Mouse (Mus musculus) stomach, postnatal 0 days (tissue): Measurements from ENCODE around the gene Wdr35. TPM values are rescaled to one million over a fixed set of nuclear protein-coding genes. Genes with fewer than 3 reads are reported as not detected.

ENCODE experiments used
- ATAC-seq: fragments of 200-750 bp; cut with Nextera tagmentation; 2 replicates; pipeline ENCODE4 v1.8.0; 2017; ENCODE audit not compliant: low FRiP score, low TSS enrichment
- DNase-seq: peaks from one replicate; pipeline ENCODE4 v3.0.0-alpha.2; 2016; ENCODE audit warnings: low spot score
- H3K27ac ChIP-seq: fragments of 300-500 bp; sonication (generic); replicated peaks from 2 replicates; pipeline ENCODE4 v1.5.1; 2014; ENCODE audit warnings: mild to moderate bottlenecking, control low read depth
- H3K27me3 ChIP-seq: fragments of 300-500 bp; sonication (generic); 2 replicates; pipeline ENCODE4 v1.6.1; 2014; ENCODE audit warnings: low read length; ENCODE audit not compliant: control insufficient read depth, insufficient read depth
- H3K36me3 ChIP-seq: fragments of 300-500 bp; sonication (generic); 2 replicates; pipeline ENCODE4 v1.6.1; 2014; ENCODE audit warnings: low read length, mixed read lengths; ENCODE audit not compliant: control insufficient read depth, insufficient read depth
- H3K4me1 ChIP-seq: fragments of 300-500 bp; sonication (generic); replicated peaks from 2 replicates; pipeline ENCODE4 v1.6.1; 2014; ENCODE audit warnings: antibody characterized with exemption; ENCODE audit not compliant: control insufficient read depth, insufficient read depth
- H3K4me2 ChIP-seq: fragments of 300-500 bp; sonication (generic); replicated peaks from 2 replicates; pipeline ENCODE4 v1.6.1; 2014; ENCODE audit warnings: low read depth, mild to moderate bottlenecking, control low read depth, moderate library complexity
- H3K4me3 ChIP-seq: fragments of 300-500 bp; sonication (generic); 2 replicates; pipeline ENCODE4 v1.5.1; 2014; ENCODE audit warnings: low read depth, low read length, control low read depth
- H3K9ac ChIP-seq: fragments of 300-500 bp; sonication (generic); 2 replicates; pipeline ENCODE4 v1.6.1; 2014; ENCODE audit warnings: mild to moderate bottlenecking, low read length, control low read depth, mixed read lengths
- H3K9me3 ChIP-seq: fragments of 300-500 bp; sonication (generic); 2 replicates; pipeline ENCODE4 v1.6.1; 2016; ENCODE audit warnings: low read length; ENCODE audit not compliant: control insufficient read depth
- CTCF ChIP-seq: IDR thresholded peaks from 2 replicates; pipeline ENCODE4 v1.5.1; 2016; ENCODE audit warnings: antibody characterized with exemption, low read depth, mild to moderate bottlenecking, moderate library complexity
- EP300 ChIP-seq: optimal IDR thresholded peaks from 2 replicates; pipeline ENCODE3; 2016; ENCODE audit warnings: antibody characterized with exemption
- WGBS: fragments of 180-500 bp; shearing (Covaris S2); extraction: QIAGEN DNeasy Blood & Tissue Kit; methylation state at CpG from one replicate; pipeline ENCODE4 v1.1.7; 2014; 5-methylcytosine and 5-hydroxymethylcytosine counted together
- polyA plus RNA-seq: library from polyadenylated mRNA; unstranded; fragments of >200 nt; fragmentation: Nextera tagmentation; extraction: Ambion mirVana; gene quantifications from 2 replicates; pipeline ENCODE4 v1.2.1, GENCODE M21; 2015

The Wdr35 gene
- polyA plus RNA-seq, 1 experiment from 2014 or later, result 4.8 TPM

DNA sequence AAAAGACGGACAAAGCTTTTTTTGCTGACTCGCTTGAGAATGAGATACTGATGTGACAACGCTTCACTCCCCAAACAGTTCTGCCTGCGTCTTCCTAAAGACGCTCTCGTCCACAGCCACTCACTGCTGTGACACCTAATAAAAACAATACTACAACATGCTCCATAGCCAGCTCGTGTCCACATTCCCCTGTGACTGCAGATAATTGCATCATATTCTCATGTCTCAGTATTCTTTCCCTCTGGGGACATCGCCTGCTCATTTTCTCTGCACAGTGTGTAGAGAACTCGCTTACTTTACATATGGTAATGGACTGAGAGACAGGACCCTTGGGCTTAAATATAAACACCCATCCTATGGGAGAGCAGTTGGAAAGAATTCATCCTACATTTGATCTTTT, 62.7 kb downstream of the Wdr35 start:
- Histone ChIP-seq H3K27me3 (no peaks in the 10 kb centered on the region), H3K27ac (no peak overlapping the region), H3K36me3 (no peaks in the 10 kb centered on the region), H3K4me3 (no peak overlapping the region), H3K4me2 (no peak overlapping the region), H3K9me3 (no peaks in the 10 kb centered on the region), H3K4me1 (no peaks in the 10 kb centered on the region), H3K9ac (no peak overlapping the region)
- 83% methylated on average over 9 of the region's 9 CpGs for WGBS
- no peak for TF ChIP-seq EP300
- no peak for TF ChIP-seq CTCF
- no peak for ATAC-seq
- DNase-seq, result no peak

DNA sequence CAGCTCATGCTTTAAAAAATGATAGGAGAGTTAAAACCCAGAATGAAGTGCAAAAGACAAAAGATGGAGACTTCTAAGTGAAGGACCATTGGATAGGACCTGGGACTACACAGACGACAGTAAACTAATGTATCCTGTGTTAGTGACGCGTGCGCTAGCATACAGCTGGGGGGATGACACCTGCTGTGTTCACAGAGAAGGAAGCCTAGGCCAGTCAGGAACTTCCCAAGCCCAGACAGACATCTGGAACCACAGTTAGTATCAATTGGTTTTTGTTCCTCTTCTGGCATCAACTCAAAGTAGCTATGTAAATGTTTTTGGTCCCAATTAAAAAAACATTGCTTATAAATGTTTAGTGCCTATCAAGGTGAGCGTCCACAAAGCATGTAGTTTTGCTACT, 66.5 kb downstream of the Wdr35 start:
- no peaks in the 10 kb centered on the region for H3K4me1 ChIP-seq
- H3K4me2 ChIP-seq, result no peak overlapping the region
- H3K27me3 ChIP-seq, result no peaks in the 10 kb centered on the region
- ATAC-seq (no peak), DNase-seq (no peak)
- H3K27ac ChIP-seq, result no peak overlapping the region
- WGBS, result 83% methylated on average over 5 of the region's 5 CpGs
- TF ChIP-seq EP300 (no peak), CTCF (no peak)
- H3K4me3 ChIP-seq, result no peak overlapping the region
- no peak overlapping the region for H3K9ac ChIP-seq
- H3K36me3 ChIP-seq, result no peaks in the 10 kb centered on the region
- H3K9me3 ChIP-seq, result no peaks in the 10 kb centered on the region

DNA sequence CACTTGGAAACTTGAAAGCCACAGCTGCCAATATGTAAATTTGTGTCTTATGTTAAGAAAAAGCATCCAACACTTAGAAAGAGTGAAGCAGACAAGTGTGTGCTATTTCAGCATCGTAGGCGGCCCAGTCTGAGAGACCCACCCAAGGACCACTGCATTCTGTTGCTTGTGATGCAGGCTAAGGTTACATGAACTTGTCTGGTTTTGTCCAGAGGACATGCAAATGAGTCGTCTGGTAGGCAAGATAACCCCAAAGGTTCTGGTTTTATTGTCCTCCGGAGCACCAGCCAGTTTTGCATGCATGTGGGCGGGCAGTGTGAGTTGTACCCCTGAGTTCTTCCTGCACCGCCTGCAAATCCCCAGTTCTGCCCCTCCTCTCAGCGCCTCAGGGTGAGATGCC, 67.0 kb downstream of the Wdr35 start:
- WGBS, result 77% methylated on average over 7 of the region's 7 CpGs

DNA sequence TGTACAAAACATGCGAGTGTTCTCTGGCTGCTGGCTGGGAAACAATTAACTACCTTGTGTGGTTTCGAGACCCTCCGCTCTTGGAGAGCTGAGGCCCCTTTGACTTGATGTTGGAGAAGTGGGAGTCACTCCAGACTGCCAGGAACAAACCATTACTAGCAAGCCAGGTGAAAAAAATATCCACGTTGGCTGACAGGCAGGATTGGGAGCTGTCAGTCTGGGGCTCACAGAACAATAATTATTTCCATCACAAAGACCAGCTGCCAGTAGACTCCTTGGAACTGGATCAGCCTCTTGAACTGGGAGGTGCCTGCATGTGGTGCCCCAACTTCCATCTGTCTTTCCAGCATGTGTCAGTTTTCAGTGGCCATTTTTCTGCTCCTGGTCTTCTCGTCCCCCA, 68.6 kb downstream of the Wdr35 start:
- no peak overlapping the region for H3K9ac ChIP-seq
- no peaks in the 10 kb centered on the region for H3K27me3 ChIP-seq
- no peak overlapping the region for H3K4me3 ChIP-seq
- H3K4me2 ChIP-seq, result no peak overlapping the region
- H3K9me3 ChIP-seq, result no peaks in the 10 kb centered on the region
- DNase-seq (no peak), ATAC-seq (no peak)
- no peak overlapping the region for H3K27ac ChIP-seq
- H3K36me3 ChIP-seq, result no peaks in the 10 kb centered on the region
- WGBS, result 82% methylated on average over 5 of the region's 5 CpGs
- H3K4me1 ChIP-seq, result no peaks in the 10 kb centered on the region
- TF ChIP-seq CTCF (no peak), EP300 (no peak)

More for the DNA sequence above, 67.0 kb downstream of the Wdr35 start:
- Histone ChIP-seq H3K27ac (no peak overlapping the region), H3K36me3 (no peaks in the 10 kb centered on the region), H3K4me3 (no peak overlapping the region), H3K27me3 (no peaks in the 10 kb centered on the region), H3K9ac (no peak overlapping the region), H3K4me2 (no peak overlapping the region), H3K4me1 (no peaks in the 10 kb centered on the region), H3K9me3 (no peaks in the 10 kb centered on the region)
- ATAC-seq (no peak), DNase-seq (no peak)
- TF ChIP-seq EP300 (no peak), CTCF (no peak)

DNA sequence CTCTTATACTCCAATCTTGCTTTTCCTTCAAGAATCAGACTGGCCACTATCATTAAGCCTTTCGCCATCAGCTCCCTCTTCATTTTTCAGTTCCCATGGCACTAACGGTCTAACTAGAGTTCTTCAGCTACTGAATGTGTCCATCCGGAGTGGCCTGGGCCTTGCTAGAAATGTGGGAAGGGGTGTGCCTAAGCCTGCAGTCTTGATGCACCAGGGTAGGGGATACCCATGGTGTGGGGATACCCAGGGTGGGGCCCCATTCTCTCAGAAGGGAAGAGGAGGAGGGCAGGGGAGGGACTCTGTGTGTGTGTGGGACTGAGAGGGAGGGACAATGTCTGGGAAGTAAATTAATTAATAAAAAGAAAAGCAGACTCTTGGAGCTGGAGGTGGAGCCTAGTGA, 69.1 kb downstream of the Wdr35 start:
- Histone ChIP-seq H3K36me3 (no peaks in the 10 kb centered on the region), H3K27me3 (no peaks in the 10 kb centered on the region), H3K4me1 (no peaks in the 10 kb centered on the region), H3K9ac (no peak overlapping the region), H3K4me3 (no peak overlapping the region), H3K4me2 (no peak overlapping the region), H3K27ac (no peak overlapping the region), H3K9me3 (no peaks in the 10 kb centered on the region)
- ATAC-seq (no peak), DNase-seq (no peak)
- 90% methylated on average over 3 of the region's 3 CpGs for WGBS
- TF ChIP-seq EP300, result no peak
- TF ChIP-seq CTCF, result no peak

DNA sequence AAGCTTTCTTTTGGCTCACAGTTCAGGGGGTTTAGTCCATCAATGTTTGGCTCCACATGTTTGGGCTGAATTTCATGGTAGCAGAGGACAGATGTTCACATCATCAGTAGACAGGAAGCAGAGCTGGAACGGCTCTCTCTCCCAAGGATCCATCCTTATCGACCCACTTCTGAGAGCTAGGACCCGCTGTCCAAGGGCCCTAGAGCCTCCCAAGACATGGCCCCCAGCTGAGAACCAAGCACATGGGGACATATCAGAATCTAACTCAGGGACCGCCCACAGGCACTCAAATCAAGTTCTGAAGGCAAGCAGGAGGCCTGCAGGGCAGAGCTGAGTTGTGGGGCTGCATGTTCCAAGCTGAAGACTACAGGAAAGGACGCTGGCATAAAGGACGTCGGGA, 71.0 kb downstream of the Wdr35 start:
- ATAC-seq, result no peak
- 97% methylated on average over 7 of the region's 7 CpGs for WGBS
- DNase-seq, result no peak
- H3K9ac ChIP-seq, result no peak overlapping the region
- no peaks in the 10 kb centered on the region for H3K27me3 ChIP-seq
- no peak overlapping the region for H3K4me2 ChIP-seq
- H3K4me3 ChIP-seq, result no peak overlapping the region
- H3K4me1 ChIP-seq, result no peaks in the 10 kb centered on the region
- TF ChIP-seq EP300, result no peak
- no peak for TF ChIP-seq CTCF
- H3K27ac ChIP-seq, result no peak overlapping the region
- H3K9me3 ChIP-seq, result no peaks in the 10 kb centered on the region
- H3K36me3 ChIP-seq, result no peaks in the 10 kb centered on the region
